Mouse (Mus musculus): ENCODE results near the gene Stard7.

GRCm38 (mm10) chr2:127272806-127273205 is 2.8 kb downstream of the Stard7 start:
- TF ChIP-seq CTCF (conservative IDR thresholded peaks at IDR 0.05; ENCODE audit: low read length) (no peak), NANOG (IDR thresholded peaks at IDR 0.05; ENCODE audit: borderline replicate concordance, low read length) (no peak), POU5F1 (IDR thresholded peaks at IDR 0.05; ENCODE audit: borderline replicate concordance, low read length) (no peak)
